Mouse (Mus musculus) heart, embryonic 15.5 days (tissue): Measurements from ENCODE around the gene Bik. TPM values are rescaled to one million over a fixed set of nuclear protein-coding genes. Genes with fewer than 3 reads are reported as not detected.
"Not testable (repeated sequence)": the region's sequence is repeated elsewhere in the genome, so short reads cannot be mapped to it uniquely, and the experiment has no call there.

ENCODE experiments used
- ATAC-seq: fragments of 200-750 bp; cut with Nextera tagmentation; replicated peaks from 2 replicates; pipeline ENCODE4 v1.8.0; 2017; ENCODE audit warnings: low read depth, moderate TSS enrichment; ENCODE audit not compliant: insufficient number of reproducible peaks, insufficient read depth, low FRiP score
- H3K27ac ChIP-seq: fragments of 300-500 bp; sonication (generic); 2 replicates; pipeline ENCODE4 v1.5.1; 2015; ENCODE audit warnings: mild to moderate bottlenecking, inconsistent platforms
- H3K27me3 ChIP-seq: fragments of 300-500 bp; sonication (generic); 2 replicates; pipeline ENCODE4 v1.6.1; 2015; ENCODE audit warnings: inconsistent platforms
- H3K36me3 ChIP-seq: fragments of 300-500 bp; sonication (generic); 2 replicates; pipeline ENCODE4 v1.6.1; 2015; ENCODE audit warnings: mild to moderate bottlenecking, inconsistent platforms
- H3K4me1 ChIP-seq: fragments of 300-500 bp; sonication (generic); replicated peaks from 2 replicates; pipeline ENCODE4 v1.6.1; 2015; ENCODE audit warnings: inconsistent platforms
- H3K4me2 ChIP-seq: fragments of 300-500 bp; sonication (generic); 2 replicates; pipeline ENCODE4 v1.6.1; 2015; ENCODE audit warnings: inconsistent platforms, mild to moderate bottlenecking, moderate library complexity
- H3K4me3 ChIP-seq: fragments of 300-500 bp; sonication (generic); 2 replicates; pipeline ENCODE4 v1.5.1; 2015; ENCODE audit warnings: mild to moderate bottlenecking, inconsistent platforms
- H3K9ac ChIP-seq: fragments of 300-500 bp; sonication (generic); 2 replicates; pipeline ENCODE4 v1.6.1; 2015; ENCODE audit warnings: mild to moderate bottlenecking, inconsistent platforms
- H3K9me3 ChIP-seq: fragments of 300-500 bp; sonication (generic); replicated peaks from 2 replicates; pipeline ENCODE4 v1.6.1; 2016; ENCODE audit warnings: inconsistent platforms
- WGBS: fragments of 180-500 bp; shearing (Covaris S2); methylation state at CpG from one replicate; pipeline ENCODE4 v1.1.7; 2015; ENCODE audit warnings: mixed read lengths; 5-methylcytosine and 5-hydroxymethylcytosine counted together
- polyA plus RNA-seq: library from polyadenylated mRNA; unstranded; fragments of >200 nt; fragmentation: Nextera tagmentation; extraction: Ambion mirVana; gene quantifications from 2 replicates; pipeline ENCODE4 v1.2.1, GENCODE M21; 2015

The Bik gene
- polyA plus RNA-seq, 1 experiment from 2014 or later, result 24.5 TPM

- no peaks in the 10 kb centered on the region for H3K27me3 ChIP-seq
- H3K4me1 ChIP-seq, result peaks cover 6% of the 10 kb centered on the region
- no peak for ATAC-seq
- no peak overlapping the region for H3K27ac ChIP-seq
- peaks cover 14% of the 10 kb centered on the region; the same call in 1 of the 2 replicates for H3K36me3 ChIP-seq
- H3K4me3 ChIP-seq, result no peak overlapping the region
- H3K4me2 ChIP-seq, result no peak overlapping the region
- WGBS, result 70% methylated on average over 6 of the region's 6 CpGs
- H3K9me3 ChIP-seq, result no peaks in the 10 kb centered on the region
- H3K9ac ChIP-seq, result no peak overlapping the region
Measured at GRCm38 (mm10) chr15:83494572-83494920, 32.1 kb upstream of the Bik start.

- no peak overlapping the region for H3K27ac ChIP-seq
- no peaks in the 10 kb centered on the region for H3K9me3 ChIP-seq
- H3K4me3 ChIP-seq, result no peak overlapping the region
- H3K4me2 ChIP-seq, result no peak overlapping the region
- H3K36me3 ChIP-seq, result peaks cover 14% of the 10 kb centered on the region; the same call in 1 of the 2 replicates
- H3K9ac ChIP-seq, result no peak overlapping the region
- no peaks in the 10 kb centered on the region for H3K27me3 ChIP-seq
- no peak for ATAC-seq
- peaks cover 5% of the 10 kb centered on the region; the same call in 1 of the 2 replicates for H3K4me1 ChIP-seq
- WGBS, result 79% methylated on average over 3 of the region's 3 CpGs
Measured at GRCm38 (mm10) chr15:83495195-83495594, 31.5 kb upstream of the Bik start.

- Histone ChIP-seq H3K4me1 (peaks cover 5% of the 10 kb centered on the region; the same call in 1 of the 2 replicates), H3K27me3 (no peaks in the 10 kb centered on the region), H3K36me3 (peaks cover 14% of the 10 kb centered on the region; the same call in 1 of the 2 replicates), H3K9ac (no peak overlapping the region), H3K4me3 (no peak overlapping the region), H3K27ac (no peak overlapping the region), H3K4me2 (0 out of 2 replicates have a peak overlapping the region, but pooled peaks have one; percentile 19), H3K9me3 (no peaks in the 10 kb centered on the region)
- WGBS, result 59% methylated on average over 22 of the region's 22 CpGs
- peak; percentile 16; the same call in 1 of the 2 replicates for ATAC-seq
Measured at GRCm38 (mm10) chr15:83495787-83496367, 30.8 kb upstream of the Bik start.

GRCm38 (mm10) chr15:83497299-83497698 lies 29.4 kb upstream of the Bik start:
- Histone ChIP-seq H3K36me3 (peaks cover 14% of the 10 kb centered on the region; the same call in 1 of the 2 replicates), H3K27ac (no peak overlapping the region), H3K27me3 (no peaks in the 10 kb centered on the region), H3K4me3 (no peak overlapping the region), H3K9ac (no peak overlapping the region), H3K4me2 (no peak overlapping the region), H3K4me1 (peaks cover 5% of the 10 kb centered on the region; the same call in 1 of the 2 replicates), H3K9me3 (no peaks in the 10 kb centered on the region)
- no peak for ATAC-seq
- WGBS, result 93% methylated on average over 6 of the region's 6 CpGs

- no peaks in the 10 kb centered on the region for H3K27me3 ChIP-seq
- no peak overlapping the region for H3K4me2 ChIP-seq
- H3K4me3 ChIP-seq, result no peak overlapping the region
- H3K9me3 ChIP-seq, result no peaks in the 10 kb centered on the region
- no peak overlapping the region for H3K27ac ChIP-seq
- no peak for ATAC-seq
- H3K4me1 ChIP-seq, result peaks cover 1% of the 10 kb centered on the region; the same call in 1 of the 2 replicates
- 84% methylated on average over 10 of the region's 10 CpGs for whole genome bisulfite sequencing
- no peak overlapping the region for H3K9ac ChIP-seq
- H3K36me3 ChIP-seq, result peaks cover 11% of the 10 kb centered on the region; the same call in 1 of the 2 replicates
Measured at GRCm38 (mm10) chr15:83499211-83499755, 27.4 kb upstream of the Bik start.

- Histone ChIP-seq H3K4me1 (no peaks in the 10 kb centered on the region), H3K4me2 (no peak overlapping the region), H3K9me3 (no peaks in the 10 kb centered on the region), H3K27me3 (no peaks in the 10 kb centered on the region), H3K36me3 (peaks cover 15% of the 10 kb centered on the region; the same call in 1 of the 2 replicates), H3K9ac (no peak overlapping the region), H3K4me3 (no peak overlapping the region), H3K27ac (no peak overlapping the region)
- ATAC-seq, result no peak
- WGBS, result 54% methylated on average over 3 of the region's 3 CpGs
Measured at GRCm38 (mm10) chr15:83500352-83500751, 26.3 kb upstream of the Bik start.

GRCm38 (mm10) chr15:83501483-83501882 lies 25.2 kb upstream of the Bik start:
- WGBS, result 60% methylated on average over 6 of the region's 6 CpGs
- ATAC-seq, H3K4me2 ChIP-seq, H3K4me3 ChIP-seq, H3K27ac ChIP-seq, H3K9ac ChIP-seq, H3K27me3 ChIP-seq, H3K9me3 ChIP-seq, H3K4me1 ChIP-seq: not testable (repeated sequence)
- H3K36me3 ChIP-seq, result peaks cover 11% of the 10 kb centered on the region; the same call in 1 of the 2 replicates

GRCm38 (mm10) chr15:83509950-83510804 lies 16.5 kb upstream of the Bik start:
- ATAC-seq, result peak; percentile 53
- Histone ChIP-seq H3K4me3 (peak overlapping the region; percentile 60), H3K36me3 (0 out of 2 replicates have a peak, but pooled peaks cover 1% of the 10 kb centered on the region), H3K4me1 (peaks cover 10% of the 10 kb centered on the region), H3K27ac (peak overlapping the region; percentile 55), H3K4me2 (peak overlapping the region; percentile 83), H3K27me3 (no peaks in the 10 kb centered on the region), H3K9me3 (no peaks in the 10 kb centered on the region), H3K9ac (peak overlapping the region; percentile 57)
- 23% methylated on average over 17 of the region's 17 CpGs for WGBS

- Histone ChIP-seq H3K4me1 (peaks cover 10% of the 10 kb centered on the region), H3K9me3 (no peaks in the 10 kb centered on the region), H3K36me3 (no peaks in the 10 kb centered on the region), H3K4me3 (peak within 1 kb of the TSS; percentile 60), H3K27ac (peak within 1 kb of the TSS; percentile 55), H3K27me3 (no peaks in the 10 kb centered on the region), H3K4me2 (peak within 1 kb of the TSS; percentile 83), H3K9ac (peak within 1 kb of the TSS; percentile 57)
- 8% methylated on average over 41 of the region's 41 CpGs for WGBS
- ATAC-seq, result peak; percentile 92
Measured at GRCm38 (mm10) chr15:83510805-83511405, 15.8 kb upstream of the Bik start, which contains the start of gene Ttll1. Gene Ttll1, minus strand, starts transcription at chr15:83510893.

- H3K9ac ChIP-seq, result no peak overlapping the region
- no peak for ATAC-seq
- H3K4me1 ChIP-seq, result peaks cover 10% of the 10 kb centered on the region
- H3K4me2 ChIP-seq, result no peak overlapping the region
- H3K27me3 ChIP-seq, result no peaks in the 10 kb centered on the region
- H3K4me3 ChIP-seq, result no peak overlapping the region
- no peak overlapping the region for H3K27ac ChIP-seq
- WGBS, result 57% methylated on average over 13 of the region's 13 CpGs
- H3K9me3 ChIP-seq, result no peaks in the 10 kb centered on the region
- H3K36me3 ChIP-seq, result no peaks in the 10 kb centered on the region
Measured at GRCm38 (mm10) chr15:83512489-83513281, 14.0 kb upstream of the Bik start.
